Mouse (Mus musculus) urinary bladder, adult 2 months (tissue): ENCODE results near the gene Gtdc1. TPM values are rescaled to one million over a fixed set of nuclear protein-coding genes. Genes with fewer than 3 reads are reported as not detected.

Experiments
- DNase-seq: peaks from one replicate; pipeline ENCODE4 v3.0.0; 2022; ENCODE audit warnings: low spot score
- polyA plus RNA-seq: library from polyadenylated mRNA; depleted of rRNA; stranded (reverse); fragments of >200 nt; gene quantifications from 2 replicates; pipeline ENCODE4 v1.2.3, GENCODE M21; 2012; rRNA removed

Gene Gtdc1
- 10.4 and 12.8 TPM in 2 replicates for polyA plus RNA-seq

GRCm38 (mm10) chr2:44927482-44927811 lies at the start of gene Gtdc1:
Gene Gtdc1, minus strand, starts transcription at chr2:44927657.
- DNase-seq, result no peak

- no peak for DNase-seq
These were observed 49.6 kb upstream of the Gtdc1 start for GRCm38 (mm10) chr2:44977051-44977450.

- DNase-seq, result no peak
These were observed 49.0 kb upstream of the Gtdc1 start for GRCm38 (mm10) chr2:44976484-44976883.

- DNase-seq, result no peak
These were observed 46.4 kb upstream of the Gtdc1 start for GRCm38 (mm10) chr2:44973828-44974227.

GRCm38 (mm10) chr2:44970087-44970646 lies 42.7 kb upstream of the Gtdc1 start:
- DNase-seq, result no peak

- no peak for DNase-seq
These were observed 42.2 kb upstream of the Gtdc1 start for GRCm38 (mm10) chr2:44969640-44970039.

GRCm38 (mm10) chr2:44969226-44969625 lies 41.8 kb upstream of the Gtdc1 start:
- no peak for DNase-seq

- DNase-seq, result no peak
These were observed 38.5 kb upstream of the Gtdc1 start for GRCm38 (mm10) chr2:44965834-44966555.

GRCm38 (mm10) chr2:44962620-44963019 lies 35.2 kb upstream of the Gtdc1 start:
- no peak for DNase-seq

- no peak for DNase-seq
These were observed 33.7 kb upstream of the Gtdc1 start for GRCm38 (mm10) chr2:44961192-44961591.

- DNase-seq, result no peak
These were observed 33.1 kb upstream of the Gtdc1 start for GRCm38 (mm10) chr2:44960561-44960960.

GRCm38 (mm10) chr2:44957329-44957797 lies 29.9 kb upstream of the Gtdc1 start:
- DNase-seq, result no peak

- DNase-seq, result no peak
These were observed 28.8 kb upstream of the Gtdc1 start for GRCm38 (mm10) chr2:44956232-44956631.

- no peak for DNase-seq
These were observed 28.0 kb upstream of the Gtdc1 start for GRCm38 (mm10) chr2:44955506-44955905.

GRCm38 (mm10) chr2:44954180-44954579 lies 26.7 kb upstream of the Gtdc1 start:
- DNase-seq, result no peak

GRCm38 (mm10) chr2:44952830-44953422 lies 25.5 kb upstream of the Gtdc1 start:
- no peak for DNase-seq

GRCm38 (mm10) chr2:44951651-44952213 lies 24.3 kb upstream of the Gtdc1 start:
- DNase-seq, result no peak

- DNase-seq, result no peak
These were observed 17.2 kb upstream of the Gtdc1 start for GRCm38 (mm10) chr2:44944689-44945088.

- no peak for DNase-seq
These were observed 3.5 kb upstream of the Gtdc1 start for GRCm38 (mm10) chr2:44930951-44931350.

GRCm38 (mm10) chr2:44928631-44929030 lies 1.2 kb upstream of the Gtdc1 start:
- no peak for DNase-seq

- DNase-seq, result peak; percentile 86
These were observed 575 bp downstream of the Gtdc1 start for GRCm38 (mm10) chr2:44926683-44927481.

GRCm38 (mm10) chr2:44926167-44926682 lies 1.2 kb downstream of the Gtdc1 start:
- no peak for DNase-seq
